Mouse (Mus musculus) effector memory CD4-positive, alpha-beta T cell, adult 7 months (primary cell): ENCODE measurements around the gene Cilp. TPM values are rescaled to one million over a fixed set of nuclear protein-coding genes. Genes with fewer than 3 reads are reported as not detected.

Experiments used
- polyA plus RNA-seq: library from polyadenylated mRNA; unstranded; fragments of 100-300 nt; shearing (Covaris generic); gene quantifications from one replicate; pipeline ENCODE4 v1.2.1, GENCODE M21; 2017

The Cilp gene
- polyA plus RNA-seq, result 0.15 TPM

DNA sequence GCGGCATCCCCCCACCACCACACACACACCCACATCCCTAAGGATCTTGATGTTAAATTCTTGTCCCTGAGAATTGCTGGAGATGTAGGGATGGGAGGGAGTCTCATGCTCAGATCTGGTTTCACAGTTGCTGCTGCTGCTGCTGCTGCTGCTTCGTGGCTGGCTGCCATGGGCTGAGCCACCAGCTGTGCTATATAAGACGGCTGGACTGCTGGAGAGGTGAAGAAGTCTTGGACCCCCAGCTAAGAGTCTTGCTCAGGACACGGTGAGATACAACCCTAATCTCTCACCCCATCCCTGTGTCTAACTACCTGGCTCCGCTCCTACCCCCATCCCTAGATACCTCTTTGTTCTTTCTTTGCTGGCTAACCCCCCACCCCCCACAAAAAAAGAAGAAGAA is at the start of gene Cilp:
Gene Cilp (plus strand): TSS at position 222 of the 400 bp plus-strand sequence.

GRCm38 (mm10) chr9:65293973-65294715 is 29.2 kb downstream of the Cilp start, which contains the start of gene Clpx:
TSS of gene Clpx (plus strand) at chr9:65294260.

Other genes with a start within 250 kb of the Cilp start
- gene Hacd3, start 243.5 kb upstream of the Cilp start, polyA plus RNA-seq, result 108 TPM
- 49.8 TPM for gene Dpp8, start 232.8 kb upstream of the Cilp start, polyA plus RNA-seq
- 0.44 TPM for gene Igdcc4, start 163.7 kb upstream of the Cilp start, polyA plus RNA-seq
- gene Igdcc3, start 124.0 kb upstream of the Cilp start, polyA plus RNA-seq, result not detected
- 13.0 TPM for gene Parp16, start 69.8 kb upstream of the Cilp start, polyA plus RNA-seq
- 31.3 TPM for gene Clpx, start 29.1 kb downstream of the Cilp start, polyA plus RNA-seq
- 24.2 TPM for gene Pdcd7, start 80.9 kb downstream of the Cilp start, polyA plus RNA-seq
- not detected for gene Ubap1l, start 95.9 kb downstream of the Cilp start, polyA plus RNA-seq
- gene Kbtbd13, start 126.5 kb downstream of the Cilp start, polyA plus RNA-seq, result not detected
- not detected for gene Rasl12, start 133.3 kb downstream of the Cilp start, polyA plus RNA-seq
- gene Slc51b, start 157.8 kb downstream of the Cilp start, polyA plus RNA-seq, result not detected
- 22.2 TPM for gene Mtfmt, start 170.6 kb downstream of the Cilp start, polyA plus RNA-seq
- 103 TPM for gene Spg21, start 195.8 kb downstream of the Cilp start, polyA plus RNA-seq